Mouse (Mus musculus) stomach, embryonic 15.5 days (tissue): Measurements from ENCODE around the gene Orm2. TPM values are rescaled to one million over a fixed set of nuclear protein-coding genes. Genes with fewer than 3 reads are reported as not detected.
A peak's percentile ranks its signal among the peaks of the same experiment; 100 is the strongest.

Experiments used
- ATAC-seq: fragments of 200-750 bp; cut with Nextera tagmentation; 2 replicates; pipeline ENCODE4 v1.8.0; 2017; ENCODE audit warnings: low read depth, moderate number of reproducible peaks, moderate TSS enrichment; ENCODE audit not compliant: insufficient read depth, low FRiP score
- H3K27ac ChIP-seq: fragments of 300-500 bp; sonication (generic); 2 replicates; pipeline ENCODE4 v1.5.1; 2015; ENCODE audit warnings: mild to moderate bottlenecking, inconsistent platforms
- H3K27me3 ChIP-seq: fragments of 300-500 bp; sonication (generic); replicated peaks from 2 replicates; pipeline ENCODE4 v1.6.1; 2015; ENCODE audit warnings: inconsistent platforms
- H3K36me3 ChIP-seq: fragments of 300-500 bp; sonication (generic); 2 replicates; pipeline ENCODE4 v1.6.1; 2015; ENCODE audit warnings: inconsistent platforms
- H3K4me1 ChIP-seq: fragments of 300-500 bp; sonication (generic); 2 replicates; pipeline ENCODE4 v1.6.1; 2015; ENCODE audit warnings: inconsistent platforms
- H3K4me2 ChIP-seq: fragments of 300-500 bp; sonication (generic); 2 replicates; pipeline ENCODE4 v1.6.1; 2015; ENCODE audit warnings: mild to moderate bottlenecking, inconsistent platforms
- H3K4me3 ChIP-seq: fragments of 300-500 bp; sonication (generic); replicated peaks from 2 replicates; pipeline ENCODE4 v1.5.1; 2015; ENCODE audit warnings: inconsistent platforms
- H3K9ac ChIP-seq: fragments of 300-500 bp; sonication (generic); 2 replicates; pipeline ENCODE4 v1.6.1; 2015; ENCODE audit warnings: inconsistent platforms
- H3K9me3 ChIP-seq: fragments of 300-500 bp; sonication (generic); 2 replicates; pipeline ENCODE4 v1.6.1; 2016; ENCODE audit warnings: inconsistent platforms
- WGBS: fragments of 180-500 bp; shearing (Covaris S2); methylation state at CpG from one replicate; pipeline ENCODE4 v1.1.7; 2015; 5-methylcytosine and 5-hydroxymethylcytosine counted together
- polyA plus RNA-seq: library from polyadenylated mRNA; unstranded; fragments of >200 nt; fragmentation: Nextera tagmentation; extraction: Ambion mirVana; gene quantifications from 2 replicates; pipeline ENCODE4 v1.2.1, GENCODE M21; 2015

Orm2 gene
- polyA plus RNA-seq, 1 experiment from 2014 or later, result not detected

DNA sequence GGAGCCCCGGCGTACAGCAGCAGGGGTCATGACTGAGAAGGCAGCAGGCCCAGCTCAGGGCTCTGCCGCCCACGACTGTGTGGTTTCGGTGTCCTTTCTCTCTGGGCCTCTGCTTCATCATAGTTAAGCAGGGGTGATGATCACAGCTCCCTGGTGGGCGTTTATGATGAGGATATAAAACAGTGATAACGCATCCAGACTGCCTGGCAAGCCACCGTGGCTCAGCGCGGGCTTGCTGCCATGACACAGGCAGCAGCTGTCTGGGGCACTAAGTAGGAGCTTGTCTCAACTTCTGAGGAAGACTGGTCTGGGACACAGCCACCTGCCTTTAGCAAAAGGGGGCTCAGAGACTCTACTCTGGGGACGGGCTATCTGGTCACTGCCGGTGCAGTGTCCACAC is 21.2 kb downstream of the Orm2 start:
- no peaks in the 10 kb centered on the region for H3K27me3 ChIP-seq
- no peaks in the 10 kb centered on the region for H3K9me3 ChIP-seq
- 93% methylated on average over 12 of the region's 12 CpGs for WGBS
- no peak for ATAC-seq
- no peak overlapping the region for H3K4me3 ChIP-seq
- H3K27ac ChIP-seq, result no peak overlapping the region
- no peaks in the 10 kb centered on the region for H3K4me1 ChIP-seq
- H3K4me2 ChIP-seq, result no peak overlapping the region
- no peak overlapping the region for H3K9ac ChIP-seq
- 0 out of 2 replicates have a peak, but pooled peaks cover 12% of the 10 kb centered on the region for H3K36me3 ChIP-seq

DNA sequence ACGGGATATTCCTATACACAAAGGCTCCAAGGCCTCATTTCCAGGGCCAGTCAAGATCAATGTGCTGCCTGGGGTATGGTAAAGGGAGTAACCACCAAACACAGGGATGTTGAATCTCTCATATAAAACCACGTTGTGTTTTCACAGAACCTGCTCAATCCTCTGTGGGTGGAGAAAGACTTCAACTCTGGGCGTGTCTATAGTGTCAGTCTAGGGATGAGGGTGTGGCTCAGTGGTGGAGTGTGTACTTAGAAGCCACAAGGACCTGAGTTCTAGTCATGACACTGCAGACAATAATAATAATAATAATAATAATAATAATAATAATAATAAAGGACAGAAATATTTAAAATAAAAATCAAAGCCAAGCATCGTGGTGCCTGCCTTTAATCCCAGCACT is 22.0 kb downstream of the Orm2 start:
- no peak for ATAC-seq
- H3K27ac ChIP-seq, result no peak overlapping the region
- no peak overlapping the region for H3K4me2 ChIP-seq
- H3K4me1 ChIP-seq, result peaks cover 2% of the 10 kb centered on the region; the same call in 1 of the 2 replicates
- no peak overlapping the region for H3K9ac ChIP-seq
- no peak overlapping the region for H3K4me3 ChIP-seq
- H3K36me3 ChIP-seq, result 0 out of 2 replicates have a peak, but pooled peaks cover 12% of the 10 kb centered on the region
- H3K27me3 ChIP-seq, result no peaks in the 10 kb centered on the region
- H3K9me3 ChIP-seq, result no peaks in the 10 kb centered on the region
- WGBS, result 87% methylated on average over 4 of the region's 4 CpGs

DNA sequence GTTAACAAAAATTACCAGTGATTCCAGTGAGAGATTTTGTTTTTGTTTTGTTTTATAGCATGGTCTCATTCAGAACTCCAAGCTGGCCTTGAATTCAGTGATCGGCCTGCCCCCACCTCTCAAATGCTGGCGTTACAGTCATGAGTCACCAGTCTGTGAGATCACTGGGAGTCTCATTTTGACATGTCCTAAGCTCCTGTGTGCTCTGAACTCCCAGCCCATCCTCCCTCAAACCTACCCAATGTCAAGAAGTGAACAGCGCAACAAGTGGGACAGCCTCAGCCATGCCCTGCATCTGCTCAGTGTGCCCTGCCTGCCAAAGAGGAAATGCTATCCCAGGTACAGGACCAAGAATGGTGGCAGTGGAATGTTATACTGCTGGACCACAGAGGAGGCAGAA is 23.0 kb downstream of the Orm2 start:
- H3K4me2 ChIP-seq, result no peak overlapping the region
- H3K9me3 ChIP-seq, result no peaks in the 10 kb centered on the region
- peaks cover 4% of the 10 kb centered on the region; the same call in 1 of the 2 replicates for H3K4me1 ChIP-seq
- ATAC-seq, result no peak
- H3K9ac ChIP-seq, result no peak overlapping the region
- no peak overlapping the region for H3K27ac ChIP-seq
- H3K27me3 ChIP-seq, result no peaks in the 10 kb centered on the region
- WGBS, result 81% methylated on average over 3 of the region's 3 CpGs
- 0 out of 2 replicates have a peak, but pooled peaks cover 12% of the 10 kb centered on the region for H3K36me3 ChIP-seq
- no peak overlapping the region for H3K4me3 ChIP-seq

DNA sequence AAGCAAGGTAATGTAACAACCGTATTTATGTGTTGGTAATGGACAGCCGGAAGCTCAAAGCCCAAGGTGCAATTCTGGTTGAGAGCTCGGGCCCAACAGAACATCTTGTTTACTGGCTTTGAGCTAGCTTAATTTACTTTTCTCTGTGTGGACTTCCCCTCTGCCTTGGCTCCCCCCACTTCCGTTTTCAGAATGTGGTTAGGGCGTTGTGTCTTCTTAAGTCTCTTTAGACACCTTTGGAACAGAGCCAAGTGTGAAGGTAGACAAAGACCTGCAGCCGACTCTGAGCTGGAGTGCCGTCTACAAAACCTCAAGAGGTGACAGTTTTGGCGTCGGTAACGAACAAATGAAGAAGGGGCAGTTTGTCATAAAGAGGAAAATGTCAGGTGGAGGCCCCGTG is 23.5 kb downstream of the Orm2 start:
- Histone ChIP-seq H3K4me1 (peaks cover 4% of the 10 kb centered on the region; the same call in 1 of the 2 replicates), H3K36me3 (peaks cover 10% of the 10 kb centered on the region; the same call in 1 of the 2 replicates), H3K9ac (no peak overlapping the region), H3K4me3 (no peak overlapping the region), H3K27me3 (no peaks in the 10 kb centered on the region), H3K9me3 (no peaks in the 10 kb centered on the region), H3K27ac (no peak overlapping the region), H3K4me2 (no peak overlapping the region)
- WGBS, result 60% methylated on average over 11 of the region's 11 CpGs
- no peak for ATAC-seq

DNA sequence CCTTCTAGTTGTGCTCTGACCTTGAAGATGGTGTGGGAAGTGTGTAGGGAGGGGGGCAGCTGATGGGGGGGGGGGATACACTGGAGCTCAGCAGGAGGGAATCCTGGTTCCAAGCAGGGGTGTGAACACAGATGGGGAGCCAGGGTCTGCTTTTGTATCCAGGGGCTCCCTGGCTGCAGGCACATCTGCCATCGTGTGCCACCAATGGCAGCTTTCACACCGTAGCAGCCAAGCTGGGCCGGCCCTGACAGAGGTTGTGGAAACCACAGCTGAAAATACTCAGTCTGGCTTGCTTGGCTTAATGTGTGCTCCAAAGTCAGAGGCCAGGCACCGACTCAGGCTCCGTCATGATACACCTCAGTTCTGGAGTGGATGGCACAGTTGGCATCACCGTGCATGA is 25.8 kb downstream of the Orm2 start:
- no peak overlapping the region for H3K27ac ChIP-seq
- H3K4me2 ChIP-seq, result no peak overlapping the region
- H3K9ac ChIP-seq, result no peak overlapping the region
- H3K27me3 ChIP-seq, result no peaks in the 10 kb centered on the region
- H3K36me3 ChIP-seq, result peaks cover 3% of the 10 kb centered on the region; the same call in 1 of the 2 replicates
- 80% methylated on average over 6 of the region's 6 CpGs for whole genome bisulfite sequencing
- no peak for ATAC-seq
- H3K4me1 ChIP-seq, result peaks cover 4% of the 10 kb centered on the region; the same call in 1 of the 2 replicates
- H3K9me3 ChIP-seq, result no peaks in the 10 kb centered on the region
- H3K4me3 ChIP-seq, result no peak overlapping the region

DNA sequence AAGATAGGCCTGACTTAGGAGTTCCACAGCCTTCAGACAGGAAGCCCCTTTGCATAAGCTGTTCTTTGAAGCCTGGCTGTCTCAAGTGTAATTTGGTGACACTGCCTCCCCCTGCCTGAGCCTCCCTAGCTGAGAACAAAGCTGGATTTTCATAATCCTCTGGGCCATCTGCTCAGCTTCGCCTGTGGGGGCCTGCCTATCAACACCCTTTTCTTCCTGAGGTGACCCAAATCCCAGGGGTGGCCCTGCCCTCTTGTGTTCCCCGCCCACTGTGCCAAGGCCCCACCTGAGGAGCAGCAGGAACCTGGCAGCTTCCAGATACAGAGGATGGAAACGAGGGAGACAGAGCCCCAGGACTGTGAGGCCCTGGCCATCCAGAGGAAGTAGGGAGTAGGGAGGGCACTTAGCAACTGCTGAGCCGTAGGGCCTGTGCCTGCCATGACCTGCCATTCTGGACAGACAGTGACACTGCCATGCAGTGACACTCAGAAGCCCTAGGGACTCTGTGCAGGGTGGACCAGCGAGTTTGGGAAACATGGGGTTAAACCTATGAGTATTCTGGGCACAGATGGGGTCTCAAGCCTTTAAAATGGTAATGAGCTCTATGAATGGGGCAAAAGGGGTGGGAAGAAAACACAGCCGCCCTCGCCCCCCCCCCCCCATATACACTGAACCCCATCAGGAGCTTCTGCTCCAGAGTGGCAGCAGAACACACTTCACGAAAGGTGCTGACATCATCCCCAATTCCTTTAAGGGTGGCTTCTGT is 27.1 kb downstream of the Orm2 start:
- H3K9me3 ChIP-seq, result no peaks in the 10 kb centered on the region
- no peak overlapping the region for H3K4me2 ChIP-seq
- 52% methylated on average over 8 of the region's 8 CpGs for WGBS
- no peak overlapping the region for H3K27ac ChIP-seq
- peaks cover 3% of the 10 kb centered on the region; the same call in 1 of the 2 replicates for H3K36me3 ChIP-seq
- no peak overlapping the region for H3K9ac ChIP-seq
- H3K4me1 ChIP-seq, result peaks cover 4% of the 10 kb centered on the region; the same call in 1 of the 2 replicates
- H3K4me3 ChIP-seq, result no peak overlapping the region
- ATAC-seq, result no peak
- H3K27me3 ChIP-seq, result no peaks in the 10 kb centered on the region

DNA sequence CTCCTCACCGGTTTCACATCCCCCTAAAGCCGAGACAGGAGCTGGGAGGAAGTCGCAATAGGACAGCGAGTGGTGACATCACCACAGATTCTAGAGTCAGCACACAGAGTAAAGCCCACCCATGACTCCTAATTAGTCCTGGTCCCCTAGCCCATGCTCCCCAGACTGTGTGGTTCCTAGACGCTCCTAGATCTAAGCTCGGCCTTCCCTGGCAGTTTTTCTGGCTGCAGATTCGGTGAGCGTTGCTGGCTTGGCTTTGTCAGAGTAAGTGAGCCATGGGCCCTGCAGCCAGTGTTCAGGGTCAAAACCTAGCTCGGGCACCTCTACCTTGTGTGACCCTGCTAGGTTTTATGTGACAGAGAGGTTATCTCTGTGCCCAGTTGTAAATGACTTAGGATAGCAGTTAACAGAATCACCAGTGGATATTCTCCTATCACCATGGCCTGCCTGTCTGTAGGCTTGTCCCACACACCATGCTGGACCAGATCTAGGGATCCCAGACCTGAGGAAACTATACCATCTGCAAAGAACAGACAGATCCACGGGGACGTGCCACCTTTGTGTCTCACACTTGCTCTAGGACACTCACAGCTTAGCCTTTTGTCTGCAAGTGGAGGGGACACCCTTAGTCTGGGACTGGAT is 27.8 kb downstream of the Orm2 start:
- Histone ChIP-seq H3K9me3 (no peaks in the 10 kb centered on the region), H3K36me3 (peaks cover 9% of the 10 kb centered on the region), H3K4me1 (peaks cover 4% of the 10 kb centered on the region; the same call in 1 of the 2 replicates), H3K4me2 (no peak overlapping the region), H3K27ac (no peak overlapping the region), H3K27me3 (no peaks in the 10 kb centered on the region), H3K4me3 (no peak overlapping the region), H3K9ac (no peak overlapping the region)
- ATAC-seq, result no peak
- WGBS, result 73% methylated on average over 11 of the region's 11 CpGs

DNA sequence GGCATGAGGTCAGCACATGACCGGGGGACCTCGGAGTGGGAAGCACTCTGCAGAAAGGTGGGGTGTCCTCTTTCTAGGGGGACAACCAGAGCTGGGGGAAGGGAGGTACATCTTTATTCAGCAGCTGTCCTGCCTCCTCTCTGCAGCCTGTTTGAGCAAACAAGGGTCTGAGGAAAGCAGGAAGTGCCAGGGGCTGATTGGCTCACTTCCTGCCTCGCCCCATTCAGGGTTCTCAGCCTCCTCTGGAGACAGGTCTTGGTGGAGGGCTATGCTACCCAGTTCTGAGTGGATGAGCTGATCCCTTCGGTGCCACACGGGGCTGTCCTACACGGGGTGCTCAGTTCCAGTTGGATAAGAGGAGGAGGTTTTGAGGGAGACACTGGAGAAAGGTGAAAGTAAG is 29.1 kb downstream of the Orm2 start:
- Histone ChIP-seq H3K36me3 (peaks cover 10% of the 10 kb centered on the region), H3K27me3 (no peaks in the 10 kb centered on the region), H3K27ac (no peak overlapping the region), H3K4me2 (no peak overlapping the region), H3K4me1 (peaks cover 4% of the 10 kb centered on the region; the same call in 1 of the 2 replicates), H3K4me3 (no peak overlapping the region), H3K9me3 (no peaks in the 10 kb centered on the region), H3K9ac (no peak overlapping the region)
- 70% methylated on average over 6 of the region's 6 CpGs for WGBS
- no peak for ATAC-seq

DNA sequence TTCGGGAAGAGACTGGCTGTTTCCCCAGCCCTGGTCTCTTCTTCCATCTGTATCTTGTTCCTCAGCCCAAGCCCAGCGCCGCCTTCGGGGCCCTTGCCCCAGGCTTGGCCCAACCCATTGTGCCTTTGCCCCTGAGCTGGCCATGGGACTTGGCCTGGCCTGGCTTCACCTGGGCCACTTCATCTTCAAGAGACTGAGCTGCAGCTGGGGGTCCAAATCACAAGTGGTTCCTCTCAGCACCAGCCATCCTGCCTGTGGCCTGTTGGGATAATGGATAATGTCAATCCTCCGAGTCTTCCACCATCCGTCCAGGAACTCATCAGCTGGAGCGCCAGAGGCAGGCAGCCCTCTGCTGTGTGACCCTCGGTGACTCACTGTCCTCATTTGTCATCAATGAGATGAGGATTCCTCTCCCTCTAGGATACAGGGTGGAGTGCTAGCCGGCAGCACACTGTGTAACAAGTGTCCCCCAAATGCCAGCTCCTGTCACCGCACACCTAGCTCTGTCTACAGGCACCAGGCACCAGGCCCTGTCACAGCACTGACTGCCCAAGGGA is 35.8 kb downstream of the Orm2 start:
- no peak for ATAC-seq
- H3K9me3 ChIP-seq, result no peaks in the 10 kb centered on the region
- no peak overlapping the region for H3K27ac ChIP-seq
- 79% methylated on average over 10 of the region's 10 CpGs for WGBS
- no peaks in the 10 kb centered on the region for H3K27me3 ChIP-seq
- peaks cover 10% of the 10 kb centered on the region for H3K36me3 ChIP-seq
- peaks cover 28% of the 10 kb centered on the region for H3K4me1 ChIP-seq
- no peak overlapping the region for H3K4me3 ChIP-seq
- no peak overlapping the region for H3K4me2 ChIP-seq
- H3K9ac ChIP-seq, result no peak overlapping the region

DNA sequence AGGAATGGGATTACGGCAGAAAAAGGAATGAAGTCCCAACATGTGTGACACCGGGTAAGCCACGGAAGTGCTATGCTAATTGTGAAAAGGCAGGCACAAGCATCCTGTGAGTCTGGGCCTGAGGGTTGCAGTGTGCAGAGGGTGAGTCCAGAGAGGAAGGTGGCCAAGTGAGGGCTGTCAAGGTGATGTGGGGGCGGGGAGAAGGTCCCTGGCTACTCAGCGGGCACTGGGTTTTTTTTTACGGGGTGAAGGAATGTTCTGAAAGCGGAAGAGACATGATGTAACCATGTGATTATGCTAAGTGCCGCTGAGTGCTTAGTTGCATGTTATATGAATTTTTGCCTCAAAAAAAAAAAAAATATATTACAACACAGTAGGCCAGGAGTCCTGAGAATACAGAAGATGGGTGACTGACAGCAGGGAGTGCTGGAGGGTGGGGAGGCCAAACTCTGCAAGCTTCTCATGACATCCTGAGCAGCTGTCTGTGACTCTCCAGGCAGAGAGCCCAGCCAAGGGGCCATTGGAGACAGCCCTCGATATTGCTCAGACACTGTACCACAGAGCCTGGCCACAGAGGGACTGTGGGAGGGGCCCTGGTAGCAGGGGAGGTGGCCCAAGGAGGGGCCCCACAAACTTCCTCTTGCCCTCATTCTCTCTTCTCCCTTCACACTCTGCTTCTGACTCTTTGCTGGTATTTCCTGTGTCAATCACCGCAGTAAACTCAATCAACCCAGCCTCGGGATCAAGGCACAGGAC is 36.8 kb downstream of the Orm2 start:
- H3K27me3 ChIP-seq, result no peaks in the 10 kb centered on the region
- no peaks in the 10 kb centered on the region for H3K9me3 ChIP-seq
- H3K4me2 ChIP-seq, result no peak overlapping the region
- peaks cover 10% of the 10 kb centered on the region for H3K36me3 ChIP-seq
- ATAC-seq, result no peak
- H3K9ac ChIP-seq, result no peak overlapping the region
- no peak overlapping the region for H3K4me3 ChIP-seq
- H3K4me1 ChIP-seq, result peaks cover 38% of the 10 kb centered on the region
- H3K27ac ChIP-seq, result peak overlapping the region; percentile 59; the same call in 1 of the 2 replicates
- WGBS, result 58% methylated on average over 11 of the region's 11 CpGs

DNA sequence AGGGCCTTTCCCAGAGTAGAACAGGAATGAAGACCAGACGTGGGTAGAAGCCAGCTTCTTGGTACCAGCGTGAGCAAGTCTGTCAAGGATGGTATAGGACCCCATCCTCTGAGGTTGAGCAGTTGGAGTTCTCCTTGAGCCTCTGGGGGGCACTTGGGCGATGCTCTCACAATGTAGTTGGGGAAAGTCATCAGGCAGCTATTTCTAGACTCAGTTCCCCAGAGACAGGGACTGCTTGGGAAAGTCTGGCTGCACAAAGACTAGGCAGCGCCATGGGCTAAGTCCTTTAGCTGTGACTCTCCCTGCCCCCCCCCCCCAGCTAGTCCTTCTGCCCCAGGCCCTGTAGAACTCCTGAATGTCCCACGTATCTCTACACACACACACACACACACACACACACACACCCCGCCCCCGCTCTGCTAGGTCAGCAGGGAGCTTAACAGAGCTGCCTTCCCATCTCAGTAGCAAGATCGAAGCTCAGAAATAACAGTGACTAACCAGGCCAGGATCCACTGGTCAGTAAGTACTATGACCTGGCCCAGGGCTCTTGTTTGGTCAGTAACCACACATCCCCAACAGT is 37.5 kb downstream of the Orm2 start:
- peak overlapping the region; percentile 59; the same call in 1 of the 2 replicates for H3K27ac ChIP-seq
- WGBS, result 61% methylated on average over 8 of the region's 8 CpGs
- no peak overlapping the region for H3K9ac ChIP-seq
- H3K4me3 ChIP-seq, result no peak overlapping the region
- H3K4me1 ChIP-seq, result peaks cover 45% of the 10 kb centered on the region
- no peak for ATAC-seq
- no peak overlapping the region for H3K4me2 ChIP-seq
- no peaks in the 10 kb centered on the region for H3K9me3 ChIP-seq
- H3K36me3 ChIP-seq, result peaks cover 4% of the 10 kb centered on the region; the same call in 1 of the 2 replicates
- no peaks in the 10 kb centered on the region for H3K27me3 ChIP-seq
